Mouse (Mus musculus) thymus, adult 2 months (tissue): Measurements from ENCODE around the gene Herc1.

ENCODE experiments used
- CTCF ChIP-seq: fragments of 200-500 bp; IDR thresholded peaks from 2 replicates; pipeline ENCODE4 v1.5.1; 2012; ENCODE audit warnings: mild to moderate bottlenecking, control low read depth, low read length, moderate library complexity, borderline replicate concordance; ENCODE audit not compliant: control insufficient read depth, poor library complexity, insufficient read depth; ENCODE audit errors: extremely low read depth
- POLR2A ChIP-seq: fragments of 200-500 bp; IDR thresholded peaks from 2 replicates; pipeline ENCODE4 v1.6.1; 2012; ENCODE audit warnings: mild to moderate bottlenecking, low read length, control low read depth, moderate library complexity; ENCODE audit not compliant: control insufficient read depth, poor library complexity, insufficient read depth; ENCODE audit errors: extremely low read depth

DNA sequence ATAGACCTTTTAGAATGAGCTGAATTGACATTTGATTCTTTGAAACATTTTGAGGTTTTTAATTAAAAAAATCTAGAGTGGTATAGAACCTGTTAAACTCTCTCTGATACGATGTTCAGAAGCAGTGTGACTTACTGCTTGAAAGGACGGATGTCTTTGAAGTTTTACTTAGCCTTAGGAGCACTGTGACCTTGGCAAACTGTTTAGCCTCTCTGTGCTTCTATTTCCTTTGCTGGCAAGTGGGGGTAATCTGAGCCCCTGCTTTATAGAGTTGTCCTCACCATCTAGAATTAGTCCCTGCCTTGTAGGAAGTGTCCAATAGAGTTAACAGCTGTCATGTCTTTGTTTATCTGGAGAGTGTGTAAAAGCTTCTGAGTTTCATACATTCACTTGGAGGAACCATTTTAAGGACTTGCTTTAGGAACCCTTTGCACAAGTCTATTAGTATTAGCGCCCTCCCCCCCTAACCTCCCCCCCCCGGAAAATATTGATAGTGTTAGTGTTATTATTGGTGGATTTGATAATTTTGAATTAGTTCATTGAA lies 18.7 kb downstream of the Herc1 start:
- TF ChIP-seq CTCF = no peak
- no peak for TF ChIP-seq POLR2A
